8 mouse cellular contexts compared by ENCODE assay signal in the genomic region with DNA sequence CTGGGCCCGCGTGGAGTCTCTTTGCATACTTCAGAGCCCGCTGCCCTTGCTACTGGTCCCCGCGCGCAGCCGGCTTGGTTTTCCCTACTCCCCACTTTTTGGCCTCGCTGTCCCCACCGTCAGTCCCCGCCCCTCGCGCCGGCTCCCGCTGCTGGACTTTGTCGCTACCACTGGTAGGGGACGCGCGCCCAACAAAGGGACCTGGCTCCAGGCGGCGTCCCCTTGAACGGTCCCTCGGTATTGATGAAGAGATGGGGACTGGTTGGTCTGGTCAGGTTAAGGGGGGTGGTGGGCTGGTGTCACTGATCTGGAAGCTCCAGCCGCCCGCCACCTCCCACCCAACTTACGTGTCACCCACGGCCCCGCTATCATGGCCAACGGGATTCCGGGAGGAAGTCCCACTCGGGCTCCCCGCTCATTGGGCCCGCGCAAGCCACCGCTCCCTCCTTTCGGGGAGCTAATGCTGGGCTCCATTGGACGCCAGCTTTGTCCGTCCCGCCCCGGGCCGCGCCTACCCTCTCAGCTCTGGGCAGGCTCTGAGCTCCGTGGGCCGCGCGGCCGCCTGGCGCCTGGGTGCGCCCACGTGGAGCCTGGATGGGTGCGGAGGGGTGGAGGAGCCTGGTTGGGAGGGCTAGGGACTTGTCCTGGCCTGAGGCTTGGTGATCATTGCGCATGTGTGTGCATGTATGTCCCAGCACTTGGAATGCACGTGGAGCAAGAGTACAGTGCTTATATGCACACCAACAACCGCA. TPM values are rescaled to one million over a fixed set of nuclear protein-coding genes. Genes with fewer than 3 reads are reported as not detected.
A peak's percentile ranks its signal among the peaks of the same experiment; 100 is the strongest.
DNase-seq lines count a peak whose midpoint lies in the region; ATAC-seq lines count a peak whose summit lies in the region.

A gene (minus strand): TSS at position 399 of the 752 bp plus-strand sequence.

- peak; percentile 95 for ATAC-seq in inflammation-experienced regulatory T-cells, adult 6 months
- ATAC-seq in megakaryocyte-erythroid progenitor cell, adult 5-6 weeks (replicated peaks; ENCODE audit: low FRiP score, low TSS enrichment, poor library complexity, severe bottlenecking), result peak; percentile 96

- intact Hi-C loops in gastrocnemius, postnatal 14 days (cut with DNase I; ENCODE audit: low total_unique reads), result no loop called here
- intact Hi-C loops in left cerebral cortex, postnatal 10 days (cut with DNase I), result no loop called here

- peak; percentile 97 to 99 for DNase-seq in adrenal gland, adult (ENCODE audit: inconsistent age in 2 of 2, low spot score in 1 of 2)
- DNase-seq in embryo, embryonic 10.5 days (ENCODE audit: low spot score), result peak; percentile 94
- DNase-seq in gastrocnemius, postnatal 14 days, result peak; percentile 97
- DNase-seq in left cerebral cortex, postnatal 10 days (ENCODE audit: extremely low spot score in 1 of 2, low spot score in 2 of 2), result peak; percentile 92 to 96
- peak; percentile 93 for DNase-seq in right cerebral cortex, postnatal 25 days
- peak; percentile 94 to 97 for DNase-seq in urinary bladder, postnatal 4 days (ENCODE audit: low spot score in 2 of 2)

RNA-seq across cellular contexts. Expression of the gene that starts here (rescaled TPM):
- 10 to 100 TPM; 22.9 to 31.1 TPM for total RNA-seq in gastrocnemius, postnatal 14 days (2021)
- 10 to 100 TPM in 2 of 3 experiments, 1 to 10 TPM in 1; 5.2 to 11.0 (median 10.4) TPM for polyA plus RNA-seq in inflammation-experienced regulatory T-cells, adult 6 months (2017; shearing (Covaris generic))
- 10 to 100 TPM; 14.2 to 14.8 TPM for total RNA-seq in left cerebral cortex, postnatal 10 days (2021)
- total RNA-seq in megakaryocyte-erythroid progenitor cell, adult 5-6 weeks (2014; fragmentation: Nextera tagmentation), result 35.9 and 65.4 TPM in 2 replicates
- 39.5 and 47.3 TPM in 2 replicates for total RNA-seq in megakaryocyte-erythroid progenitor cell, adult 5-6 weeks (2017)

Comparison
In these comparisons a context has a peak if more than half of its experiments do, and no peak if none do; other contexts are left out.
1. Peak in every context shown above with its lines: DNase-seq and ATAC-seq.